Mouse (Mus musculus) fibroblast of lung, adult 2 months (primary cell): ENCODE data around the gene Prm2.

Source experiments
- DNase-seq: peaks from one replicate; pipeline ENCODE4 v3.0.0-alpha.2; 2011; ENCODE audit warnings: low read depth

The Prm2 gene

DNA sequence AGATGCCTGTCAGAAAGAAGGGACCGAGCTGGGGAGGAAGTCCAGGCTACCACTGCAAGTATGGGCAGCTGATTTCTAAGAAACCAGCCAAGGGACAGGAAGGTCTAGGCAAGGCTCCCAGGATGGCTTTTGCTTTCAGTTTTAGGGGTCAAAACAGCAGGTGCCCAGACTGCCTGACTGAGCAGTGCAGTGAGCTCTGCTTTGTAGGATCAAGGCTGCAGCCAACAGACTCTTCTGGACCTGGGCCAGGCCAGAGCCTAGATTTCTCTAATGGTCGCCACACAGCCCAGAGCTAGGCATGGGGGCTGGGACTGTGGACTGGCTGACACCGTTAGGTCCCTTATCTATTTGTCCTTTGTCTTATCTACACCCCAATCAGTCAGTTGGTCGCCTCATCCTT lies 21.2 kb downstream of the Prm2 start:
- no peak for DNase-seq

DNA sequence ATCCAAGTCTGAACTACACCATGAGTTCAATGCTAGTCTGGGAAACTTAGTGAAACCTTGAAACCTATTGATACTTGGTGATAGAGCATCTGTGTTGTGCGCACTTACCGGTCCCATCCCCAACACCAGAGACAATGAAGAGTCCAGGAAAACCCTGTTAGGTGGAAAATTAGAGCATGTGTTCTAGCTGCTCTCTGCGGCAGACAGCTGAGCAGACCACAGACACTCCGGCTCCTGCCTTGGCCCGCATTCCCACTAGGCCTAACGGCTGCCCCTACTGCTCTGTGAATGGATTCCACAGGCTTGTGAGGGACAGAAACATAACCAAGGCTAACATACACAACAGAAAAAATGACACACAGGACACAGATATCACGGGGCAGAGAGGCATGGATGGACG lies 22.4 kb downstream of the Prm2 start:
- no peak for DNase-seq

DNA sequence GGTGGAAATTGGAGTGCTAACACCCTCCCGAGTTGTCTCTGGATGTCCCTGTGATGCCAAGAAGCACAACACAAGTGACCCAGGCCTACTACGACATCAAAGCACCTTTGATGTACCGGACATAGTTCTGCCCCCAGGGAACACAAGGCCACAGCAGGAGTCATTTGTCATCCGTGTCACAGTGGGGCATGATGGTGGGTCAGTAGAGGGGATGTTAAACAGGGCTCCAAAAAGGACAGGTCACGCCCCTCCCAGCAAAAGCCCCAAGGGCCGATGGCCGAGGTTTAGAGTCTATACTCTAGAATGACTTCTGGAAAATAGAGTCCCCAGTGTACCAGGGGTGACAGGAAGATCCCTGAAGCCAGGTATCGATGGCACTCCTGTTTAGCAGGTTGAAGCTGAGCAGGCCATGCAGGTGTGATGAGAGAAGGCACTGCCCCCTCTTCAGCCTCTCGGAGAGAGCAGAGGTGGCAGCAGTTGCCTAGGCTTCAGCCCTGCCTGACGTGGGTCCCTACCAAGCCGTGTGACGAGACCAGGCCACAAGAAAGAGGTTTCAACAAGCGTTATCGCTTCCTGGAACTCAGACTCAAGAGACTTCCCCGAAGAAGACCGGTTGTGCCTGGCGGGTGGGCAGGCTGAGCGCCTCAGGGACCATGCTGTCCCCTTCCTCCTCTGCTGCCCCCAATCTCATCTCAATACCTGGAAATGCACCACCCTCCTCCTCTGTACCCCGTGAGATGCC lies 24.0 kb downstream of the Prm2 start:
- no peak for DNase-seq

DNA sequence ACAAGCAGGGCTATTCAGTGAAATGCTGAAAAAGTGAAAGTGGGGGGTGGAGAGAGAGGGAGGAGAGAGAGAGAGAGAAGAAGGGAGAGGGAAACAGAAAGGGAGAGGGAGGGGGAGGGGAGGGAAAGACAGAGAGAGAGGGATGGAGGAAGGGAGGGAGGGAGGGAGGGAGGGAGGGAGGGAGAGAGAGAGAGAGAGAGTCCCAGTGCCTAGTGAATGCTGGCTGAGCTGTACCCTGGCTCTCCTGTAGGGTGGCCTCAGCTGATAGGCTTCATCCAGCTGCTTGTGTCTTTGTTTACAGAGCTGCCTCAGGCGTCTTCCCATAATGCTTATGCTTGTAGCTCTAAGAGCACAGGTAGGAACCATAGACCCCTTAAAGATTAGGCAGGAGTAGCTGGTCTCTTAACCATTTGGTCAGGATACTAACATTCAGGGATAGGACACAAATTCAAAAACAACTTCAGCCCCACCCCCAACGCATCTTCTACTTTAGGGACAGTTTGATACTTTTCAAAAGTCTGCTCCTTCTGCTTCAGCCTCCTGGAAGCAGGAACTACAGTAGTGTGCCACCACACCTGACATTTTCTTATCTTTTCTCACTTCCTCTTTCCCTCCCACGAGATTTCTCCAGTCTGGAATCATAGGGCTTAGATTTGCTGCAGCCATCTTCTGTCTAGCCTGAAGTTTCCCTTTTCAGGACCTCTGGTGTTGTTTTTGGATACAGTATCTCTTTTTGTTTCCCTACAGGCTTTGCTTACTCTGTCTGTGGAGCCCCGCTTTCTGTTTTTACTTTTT lies 25.2 kb downstream of the Prm2 start:
- no peak for DNase-seq

DNA sequence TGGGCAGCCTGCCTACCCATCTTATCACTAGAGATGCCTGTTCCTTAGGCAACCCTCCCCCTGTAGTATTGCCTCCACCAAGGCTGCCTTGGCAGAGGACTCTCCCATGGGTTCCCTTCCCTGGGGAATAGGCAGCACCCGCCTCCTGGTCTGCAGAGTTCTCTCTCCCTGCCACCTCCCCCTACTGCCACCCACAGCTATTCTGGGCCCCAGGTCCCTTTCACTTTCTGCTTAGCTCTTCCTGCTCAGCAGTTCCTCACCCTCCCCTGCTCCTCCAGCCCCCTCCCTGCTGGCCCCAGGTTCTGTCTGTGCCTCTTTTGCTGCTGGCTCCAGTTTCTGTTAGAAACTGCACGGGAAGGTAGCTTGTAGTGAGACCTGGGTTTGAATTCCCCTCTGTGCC lies 26.3 kb downstream of the Prm2 start:
- DNase-seq, result no peak

DNA sequence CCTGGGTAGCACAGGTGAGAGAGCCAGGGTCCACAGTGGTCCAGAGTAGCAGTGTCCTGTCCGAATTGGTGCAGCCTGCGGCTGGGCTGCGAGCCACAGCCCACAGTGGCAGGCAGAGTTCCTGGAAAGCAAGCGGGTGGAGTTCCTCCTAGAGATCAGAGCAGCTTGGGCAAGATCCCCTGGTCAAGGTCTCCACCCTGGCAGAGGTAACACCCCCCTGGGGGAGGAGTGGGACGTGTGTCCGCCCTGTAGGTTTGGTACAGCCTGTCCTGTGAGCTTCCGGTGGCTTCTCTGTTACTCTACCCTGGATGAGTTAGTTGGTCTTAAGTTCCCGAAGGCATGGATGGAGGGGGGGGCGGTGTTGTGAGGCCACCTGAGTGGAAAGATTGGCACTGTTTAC lies 27.1 kb downstream of the Prm2 start:
- no peak for DNase-seq

DNA sequence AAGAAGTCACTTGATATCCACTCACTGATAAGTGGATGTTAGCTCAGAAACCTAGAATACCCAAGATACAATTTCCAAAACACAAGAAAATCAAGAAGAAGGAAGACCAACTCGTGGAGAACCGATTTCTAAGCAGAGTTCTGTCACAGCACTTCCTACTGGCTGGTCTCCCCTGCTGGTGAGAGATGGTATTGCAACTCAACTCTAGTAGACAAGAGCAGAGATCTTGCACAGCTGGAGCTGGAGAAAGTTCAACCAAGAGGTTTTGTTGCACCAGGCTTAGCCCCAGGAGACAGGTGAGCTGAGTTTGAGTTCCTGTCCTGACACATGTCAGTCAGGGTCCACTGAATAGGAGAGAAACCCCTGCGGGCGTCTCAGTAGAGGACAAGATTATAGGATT lies 28.8 kb downstream of the Prm2 start:
- peak; percentile 30 for DNase-seq

DNA sequence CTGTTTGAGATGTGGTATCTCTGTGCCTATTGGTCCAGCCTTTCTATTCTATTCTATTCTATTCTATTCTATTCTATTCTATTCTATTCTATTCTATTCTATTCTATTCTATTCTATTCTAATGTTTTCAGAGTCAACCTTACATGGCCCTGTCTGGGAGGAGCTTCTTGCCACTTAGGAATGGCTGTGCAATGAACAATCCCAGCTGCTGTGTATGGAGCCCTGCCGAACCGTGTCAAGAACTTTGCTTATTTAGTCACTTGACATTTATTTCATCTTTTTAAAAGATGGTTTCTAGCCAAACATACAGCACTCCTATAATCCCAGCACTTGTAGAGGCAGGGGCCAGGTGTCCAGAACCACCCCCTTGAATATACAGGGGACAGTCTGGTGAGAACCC lies 31.6 kb downstream of the Prm2 start:
- DNase-seq, result no peak

DNA sequence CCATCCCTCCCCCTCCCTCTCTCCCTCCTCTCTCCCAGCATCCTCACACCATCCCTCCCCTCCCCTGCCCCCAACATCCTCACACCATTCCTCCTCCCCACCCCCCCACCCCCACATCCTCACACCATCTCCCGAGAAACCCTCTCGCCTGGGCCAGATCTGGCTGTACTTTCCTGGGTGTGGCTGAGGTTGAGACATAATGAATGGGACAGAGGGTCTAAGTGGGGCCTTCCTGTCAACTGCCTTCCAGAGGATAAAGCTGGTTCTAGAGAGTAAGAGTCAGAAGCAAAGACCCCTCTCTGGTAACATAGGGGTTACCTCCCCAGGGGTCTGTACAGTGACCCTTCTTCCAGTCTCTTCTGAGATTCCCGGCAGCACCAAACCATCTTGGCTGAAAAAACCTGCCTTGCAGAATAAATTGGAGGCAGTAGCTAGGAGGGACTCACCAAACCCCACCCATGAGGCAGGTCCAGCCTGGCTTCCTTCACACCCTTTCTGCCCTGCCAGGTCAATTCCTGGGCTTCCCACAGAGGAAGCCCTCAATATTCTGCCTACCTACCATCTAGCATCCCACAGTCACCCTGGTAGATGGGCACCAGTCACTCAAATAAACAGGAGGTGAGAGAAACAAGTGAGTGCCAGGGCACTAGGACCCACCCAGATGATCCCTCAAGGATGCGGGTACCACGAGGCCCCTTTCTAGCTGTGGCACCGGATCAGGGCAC lies 32.2 kb downstream of the Prm2 start:
- DNase-seq, result no peak

DNA sequence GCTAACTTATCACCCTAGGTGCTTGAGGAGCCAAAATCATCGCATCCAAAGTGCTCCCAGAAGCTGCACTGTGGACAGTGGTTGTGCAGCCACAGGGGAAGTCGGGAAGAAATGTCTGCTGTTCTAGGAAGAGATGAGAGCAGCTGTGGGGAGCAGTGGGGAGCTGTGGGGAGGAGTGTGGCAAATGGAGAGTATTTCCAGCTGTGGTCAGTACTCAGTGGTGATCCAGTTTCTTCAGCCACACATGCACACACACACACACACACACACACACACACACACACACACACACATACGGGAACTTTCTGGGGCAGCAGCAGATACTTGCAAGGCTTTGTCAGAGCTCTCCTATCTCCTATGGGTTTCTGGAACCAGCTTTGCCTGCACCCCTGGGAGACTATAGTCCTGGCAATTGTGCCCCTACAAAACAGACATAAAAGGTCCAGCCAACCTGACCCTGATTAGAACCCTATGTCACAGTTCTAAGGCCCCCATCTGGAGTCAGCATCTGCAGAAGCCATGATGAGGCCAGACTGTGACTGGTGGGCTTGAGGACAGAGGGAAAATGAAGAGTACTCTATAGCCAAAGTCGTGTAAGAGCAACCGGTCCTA lies 33.3 kb downstream of the Prm2 start:
- DNase-seq, result no peak

DNA sequence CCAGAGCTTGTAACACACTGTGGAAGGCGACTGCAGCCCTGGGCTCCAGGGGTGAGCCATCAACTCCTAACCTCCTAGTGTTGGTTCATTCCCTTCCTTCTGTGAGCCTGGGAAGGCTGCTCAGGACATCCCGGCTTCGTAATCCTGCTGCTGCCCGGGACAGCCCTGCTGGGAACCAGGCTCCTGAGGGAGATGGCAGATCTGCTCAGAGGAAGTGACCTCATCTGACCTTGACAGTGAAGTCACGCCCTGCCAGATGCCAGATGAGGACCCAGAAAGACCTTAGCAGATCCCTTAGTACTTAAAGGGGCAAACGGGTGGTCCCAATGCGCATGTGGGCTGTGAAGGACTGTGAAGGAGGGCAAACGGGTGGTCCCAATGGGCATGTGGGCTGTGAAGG lies 34.8 kb downstream of the Prm2 start:
- no peak for DNase-seq

DNA sequence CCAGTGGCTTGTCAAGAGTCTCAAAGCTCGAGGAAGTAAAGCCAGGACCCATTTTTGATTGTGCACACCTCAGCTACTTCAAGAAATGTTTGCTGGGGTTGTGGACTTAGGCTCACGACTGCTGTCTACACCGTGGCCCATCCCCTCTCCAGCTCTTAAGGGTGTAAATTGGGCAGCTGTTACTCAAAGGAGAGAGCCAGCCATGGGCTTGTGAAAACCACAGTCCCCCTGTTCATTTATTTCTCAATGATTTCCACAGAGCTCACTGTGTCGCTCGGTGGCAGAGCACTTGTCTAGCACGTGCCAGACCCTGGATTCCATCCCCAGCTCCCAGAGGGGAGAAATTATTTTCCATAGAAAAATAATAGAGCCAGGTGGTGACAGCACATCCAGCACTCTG lies 39.8 kb downstream of the Prm2 start:
- no peak for DNase-seq

DNA sequence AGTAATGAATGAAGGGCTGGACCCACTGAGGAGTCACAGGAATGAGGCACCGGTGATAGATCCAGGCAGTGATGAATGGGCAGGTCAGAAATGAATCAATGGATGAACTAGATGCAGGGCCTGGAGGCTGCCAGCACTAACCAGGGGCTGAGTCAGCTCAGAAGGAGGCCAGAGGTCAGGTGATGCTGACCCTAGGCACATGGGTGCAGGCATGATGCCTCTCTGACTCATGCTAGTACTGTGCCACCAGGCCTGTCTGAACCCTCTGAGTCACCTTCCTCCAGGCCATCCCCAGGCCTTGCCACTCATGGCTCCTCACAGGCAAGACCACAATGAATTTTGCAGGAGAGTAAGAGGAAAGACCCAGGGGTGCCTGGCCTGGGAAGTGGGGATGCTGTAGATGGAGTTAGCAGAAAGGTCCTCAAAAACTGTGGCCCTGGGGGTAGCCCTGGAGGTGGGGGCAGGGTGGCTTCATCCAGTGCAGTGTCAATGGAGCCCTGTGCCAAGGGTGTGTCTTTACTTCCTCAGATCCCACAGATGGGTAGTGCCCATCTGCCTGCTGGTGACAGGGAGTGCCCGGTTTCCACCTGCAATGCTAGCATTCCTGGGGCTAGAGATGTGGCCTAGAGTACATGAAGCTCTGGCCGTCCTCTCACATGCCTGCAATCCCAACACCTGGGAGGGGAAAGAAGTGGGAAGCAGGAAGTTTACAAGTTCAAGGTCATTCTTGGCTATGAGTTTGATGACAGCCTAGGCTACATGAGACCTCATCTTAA lies 41.2 kb downstream of the Prm2 start:
- peak; percentile 91 for DNase-seq

DNA sequence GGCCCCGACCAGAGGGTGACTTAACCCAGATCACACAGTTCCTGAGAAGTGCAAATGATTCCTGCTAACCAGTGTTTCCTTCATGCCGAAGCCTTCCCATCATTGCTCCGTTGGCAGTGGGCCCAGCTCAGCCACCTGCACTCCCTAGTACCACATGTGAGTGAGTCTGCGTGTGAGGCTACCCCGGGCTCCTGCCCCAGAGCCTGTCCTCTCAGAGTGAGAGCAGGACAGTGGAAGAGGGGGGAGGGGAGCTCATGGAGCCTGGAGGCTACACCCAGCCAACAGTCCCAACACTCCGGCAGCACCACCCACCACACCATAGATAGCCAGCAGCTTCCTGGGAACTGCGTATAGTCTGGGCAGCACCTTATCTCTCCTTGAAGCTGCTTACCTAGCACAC lies 46.1 kb downstream of the Prm2 start:
- DNase-seq, result no peak

DNA sequence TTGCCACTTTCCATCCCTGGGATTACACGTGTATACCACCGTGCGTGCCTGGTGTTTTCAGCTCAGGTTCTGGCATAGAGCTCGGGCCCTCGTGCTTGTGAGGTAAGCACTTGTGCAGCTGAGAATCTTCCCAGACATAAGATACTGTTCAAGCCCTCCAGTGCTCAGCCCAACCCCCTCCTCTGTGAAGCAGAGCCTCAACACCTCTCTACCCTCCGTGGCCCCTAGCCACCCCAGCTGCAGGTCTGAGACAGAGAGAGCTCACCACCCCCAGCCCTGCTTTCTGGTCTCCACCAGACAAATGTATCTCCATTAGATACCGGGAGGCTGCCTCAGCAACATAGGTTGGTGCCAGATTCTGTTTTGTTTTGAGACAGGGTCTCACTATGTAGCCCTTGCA lies 46.7 kb downstream of the Prm2 start:
- no peak for DNase-seq
